Mouse (Mus musculus) testis, adult 2 months (tissue): ENCODE data around the gene Fhit. TPM values are rescaled to one million over a fixed set of nuclear protein-coding genes. Genes with fewer than 3 reads are reported as not detected.

ENCODE experiments used
- H3K27ac ChIP-seq: fragments of 200-500 bp; 2 replicates; pipeline ENCODE4 v1.5.1; 2012; ENCODE audit warnings: low read depth, low read length; ENCODE audit not compliant: control insufficient read depth, insufficient read depth
- H3K27me3 ChIP-seq: fragments of 200-500 bp; 2 replicates; pipeline ENCODE4 v1.6.1; 2012; ENCODE audit warnings: mild to moderate bottlenecking, low read length, moderate library complexity; ENCODE audit not compliant: control insufficient read depth, insufficient read depth
- H3K36me3 ChIP-seq: fragments of 200-500 bp; 2 replicates; pipeline ENCODE4 v1.6.1; 2012; ENCODE audit warnings: mild to moderate bottlenecking, low read length; ENCODE audit not compliant: control insufficient read depth, insufficient read depth
- H3K4me1 ChIP-seq: fragments of 200-500 bp; 2 replicates; pipeline ENCODE4 v1.6.1; 2012; ENCODE audit warnings: low read length; ENCODE audit not compliant: control insufficient read depth, insufficient read depth
- H3K4me3 ChIP-seq: fragments of 200-500 bp; 2 replicates; pipeline ENCODE4 v1.5.1; 2012; ENCODE audit warnings: low read depth, mild to moderate bottlenecking, low read length, moderate library complexity, mixed read lengths; ENCODE audit not compliant: control insufficient read depth
- CTCF ChIP-seq: fragments of 200-500 bp; IDR thresholded peaks from 2 replicates; pipeline ENCODE4 v1.5.1; 2012; ENCODE audit warnings: low read depth, mild to moderate bottlenecking, inconsistent platforms, low read length, moderate library complexity; ENCODE audit not compliant: control insufficient read depth, insufficient read depth, insufficient replicate concordance
- POLR2A ChIP-seq: fragments of 200-500 bp; IDR thresholded peaks from 2 replicates; pipeline ENCODE4 v1.6.1; 2012; ENCODE audit warnings: low read depth, mild to moderate bottlenecking, inconsistent platforms, low read length, moderate library complexity; ENCODE audit not compliant: control insufficient read depth
- polyA plus RNA-seq: library from polyadenylated mRNA; depleted of rRNA; stranded (reverse); fragments of >200 nt; gene quantifications from 2 replicates; pipeline ENCODE4 v1.2.3, GENCODE M21; 2012

The Fhit gene
- polyA plus RNA-seq, 1 experiment: 2.0 TPM

- H3K27ac ChIP-seq: peak overlapping the region; percentile 58; the same call in 1 of the 2 replicates
- H3K27me3 ChIP-seq: no peaks in the 10 kb centered on the region
- no peak overlapping the region for H3K4me3 ChIP-seq
- no peaks in the 10 kb centered on the region for H3K36me3 ChIP-seq
- H3K4me1 ChIP-seq: no peaks in the 10 kb centered on the region
- no peak for TF ChIP-seq CTCF
- TF ChIP-seq POLR2A: no peak
Measured at GRCm38 (mm10) chr14:9620902-9621540, 1540.8 kb downstream of the Fhit start.

- Histone ChIP-seq H3K36me3 (no peaks in the 10 kb centered on the region), H3K27me3 (no peaks in the 10 kb centered on the region), H3K4me3 (no peak overlapping the region), H3K27ac (no peak overlapping the region), H3K4me1 (no peaks in the 10 kb centered on the region)
- no peak for TF ChIP-seq CTCF
- TF ChIP-seq POLR2A: no peak
Measured at GRCm38 (mm10) chr14:9619840-9620239, 1542.0 kb downstream of the Fhit start.

- no peak for TF ChIP-seq POLR2A
- no peak for TF ChIP-seq CTCF
- H3K27ac ChIP-seq: no peak overlapping the region
- no peaks in the 10 kb centered on the region for H3K36me3 ChIP-seq
- H3K4me3 ChIP-seq: no peak overlapping the region
- no peaks in the 10 kb centered on the region for H3K27me3 ChIP-seq
- no peaks in the 10 kb centered on the region for H3K4me1 ChIP-seq
Measured at GRCm38 (mm10) chr14:9613126-9613525, 1548.7 kb downstream of the Fhit start.

GRCm38 (mm10) chr14:9609120-9609519 is 1552.7 kb downstream of the Fhit start:
- Histone ChIP-seq H3K36me3 (no peaks in the 10 kb centered on the region), H3K4me3 (no peak overlapping the region), H3K27ac (no peak overlapping the region), H3K4me1 (no peaks in the 10 kb centered on the region), H3K27me3 (no peaks in the 10 kb centered on the region)
- TF ChIP-seq CTCF (no peak), POLR2A (no peak)

GRCm38 (mm10) chr14:9606584-9607377 is 1555.1 kb downstream of the Fhit start:
- Histone ChIP-seq H3K27ac (no peak overlapping the region), H3K27me3 (no peaks in the 10 kb centered on the region), H3K36me3 (no peaks in the 10 kb centered on the region), H3K4me3 (no peak overlapping the region), H3K4me1 (no peaks in the 10 kb centered on the region)
- TF ChIP-seq POLR2A: no peak
- TF ChIP-seq CTCF: no peak

- no peak for TF ChIP-seq CTCF
- TF ChIP-seq POLR2A: no peak
- H3K4me3 ChIP-seq: no peak overlapping the region
- no peak overlapping the region for H3K27ac ChIP-seq
- H3K27me3 ChIP-seq: no peaks in the 10 kb centered on the region
- H3K36me3 ChIP-seq: no peaks in the 10 kb centered on the region
- H3K4me1 ChIP-seq: no peaks in the 10 kb centered on the region
Measured at GRCm38 (mm10) chr14:9600271-9600670, 1561.6 kb downstream of the Fhit start.

- no peaks in the 10 kb centered on the region for H3K27me3 ChIP-seq
- H3K36me3 ChIP-seq: no peaks in the 10 kb centered on the region
- no peaks in the 10 kb centered on the region for H3K4me1 ChIP-seq
- H3K27ac ChIP-seq: no peak overlapping the region
- TF ChIP-seq POLR2A: no peak
- TF ChIP-seq CTCF: no peak
- no peak overlapping the region for H3K4me3 ChIP-seq
Measured at GRCm38 (mm10) chr14:9597460-9597977, 1564.3 kb downstream of the Fhit start.

GRCm38 (mm10) chr14:9589121-9589520 is 1572.7 kb downstream of the Fhit start:
- no peaks in the 10 kb centered on the region for H3K4me1 ChIP-seq
- H3K27ac ChIP-seq: no peak overlapping the region
- TF ChIP-seq POLR2A: no peak
- TF ChIP-seq CTCF: no peak
- H3K36me3 ChIP-seq: no peaks in the 10 kb centered on the region
- no peak overlapping the region for H3K4me3 ChIP-seq
- H3K27me3 ChIP-seq: no peaks in the 10 kb centered on the region
